Mouse (Mus musculus): ENCODE results near the gene BC005537. TPM values are rescaled to one million over a fixed set of nuclear protein-coding genes. Genes with fewer than 3 reads are reported as not detected.
"Not testable (repeated sequence)": the region's sequence is repeated elsewhere in the genome, so short reads cannot be mapped to it uniquely, and the experiment has no call there.

Gene BC005537
- polyA plus RNA-seq, 1 experiment from 2014 or later: 9.4 TPM

DNA sequence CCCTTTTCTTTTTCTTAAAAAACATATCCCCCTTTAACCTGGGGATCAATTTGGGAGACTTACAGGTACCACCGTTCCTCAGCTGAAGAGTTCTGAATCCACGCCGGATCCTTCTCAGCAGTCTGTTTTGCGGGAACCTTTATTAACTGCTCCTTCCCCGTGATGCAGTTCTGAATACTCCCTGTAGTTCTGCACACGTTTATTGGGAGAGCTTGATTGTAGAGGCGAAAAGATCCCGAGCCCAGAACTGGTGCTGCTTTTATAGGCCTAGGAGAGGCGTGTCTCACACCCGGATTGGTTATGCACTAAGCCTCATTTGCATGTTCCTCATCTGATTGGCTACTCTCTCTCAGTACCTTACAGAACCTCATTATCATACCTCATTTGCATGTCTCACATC is 30.0 kb upstream of the BC005537 start:
- not testable (repeated sequence) for H3K36me3 ChIP-seq (ENCODE audit: control insufficient read depth, insufficient read depth, low read length); H3K4me2 ChIP-seq (ENCODE audit: low read depth, low read length); H3K9me3 ChIP-seq (ENCODE audit: control insufficient read depth, low read length); H3K9ac ChIP-seq (ENCODE audit: low read depth, low read length); H3K27ac ChIP-seq (ENCODE audit: low read length); H3K27me3 ChIP-seq (replicated peaks; ENCODE audit: control insufficient read depth, insufficient read depth, low read length); H3K4me1 ChIP-seq (ENCODE audit: control insufficient read depth, insufficient read depth, low read length); H3K4me3 ChIP-seq (ENCODE audit: low read length); ATAC-seq
- 92% methylated on average over 9 of the region's 10 CpGs for WGBS

DNA sequence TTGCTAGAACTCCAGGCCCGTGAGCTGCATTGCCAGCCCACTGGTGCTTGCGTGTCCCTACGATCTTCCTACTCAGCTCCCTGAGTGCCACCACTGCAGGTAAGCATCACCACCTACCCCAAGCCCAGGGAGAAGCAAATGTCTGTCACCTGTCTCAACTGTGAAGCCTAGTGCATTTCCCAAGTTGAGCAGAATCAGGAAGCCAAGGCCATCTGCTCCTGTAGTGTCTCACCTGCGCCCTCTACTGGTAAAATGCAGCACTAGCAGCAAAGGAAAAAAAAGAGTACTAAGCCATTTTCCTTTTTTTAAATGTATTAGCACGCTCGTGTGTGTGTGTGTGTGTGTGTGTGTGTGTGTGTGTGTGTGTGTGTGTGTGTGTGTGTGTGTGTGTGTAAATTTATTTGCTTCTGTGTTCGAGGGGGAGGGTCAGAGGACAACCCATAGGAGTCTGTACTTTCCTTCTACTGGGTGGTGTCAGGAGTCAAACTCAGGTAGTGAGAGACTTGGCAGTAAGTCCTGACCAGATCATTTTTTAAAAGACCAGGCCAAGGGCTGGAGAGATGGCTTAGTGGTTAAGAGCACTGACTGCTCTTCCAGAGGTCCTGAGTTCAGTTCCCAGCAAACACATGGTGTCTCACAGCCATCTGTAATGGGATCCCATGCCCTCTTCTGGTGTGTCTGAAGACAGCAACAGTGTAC is 25.2 kb upstream of the BC005537 start:
- no peaks in the 10 kb centered on the region for H3K9me3 ChIP-seq (ENCODE audit: control insufficient read depth, low read length)
- H3K27ac ChIP-seq (ENCODE audit: low read length): no peak overlapping the region
- H3K9ac ChIP-seq (ENCODE audit: low read depth, low read length): no peak overlapping the region
- no peak overlapping the region for H3K4me2 ChIP-seq (ENCODE audit: low read depth, low read length)
- no peak overlapping the region for H3K4me3 ChIP-seq (ENCODE audit: low read length)
- no peaks in the 10 kb centered on the region for H3K36me3 ChIP-seq (ENCODE audit: control insufficient read depth, insufficient read depth, low read length)
- 48% methylated on average over 7 of the region's 7 CpGs for WGBS
- no peaks in the 10 kb centered on the region for H3K27me3 ChIP-seq (replicated peaks; ENCODE audit: control insufficient read depth, insufficient read depth, low read length)
- ATAC-seq: peak; percentile 69; the same call in 1 of the 2 replicates
- no peaks in the 10 kb centered on the region for H3K4me1 ChIP-seq (ENCODE audit: control insufficient read depth, insufficient read depth, low read length)

GRCm38 (mm10) chr13:24778026-24778425 is 23.4 kb upstream of the BC005537 start:
- Histone ChIP-seq H3K9ac (ENCODE audit: low read depth, low read length) (no peak overlapping the region), H3K27ac (ENCODE audit: low read length) (no peak overlapping the region), H3K4me1 (ENCODE audit: control insufficient read depth, insufficient read depth, low read length) (no peaks in the 10 kb centered on the region), H3K9me3 (ENCODE audit: control insufficient read depth, low read length) (no peaks in the 10 kb centered on the region), H3K4me3 (ENCODE audit: low read length) (no peak overlapping the region), H3K36me3 (ENCODE audit: control insufficient read depth, insufficient read depth, low read length) (no peaks in the 10 kb centered on the region), H3K4me2 (ENCODE audit: low read depth, low read length) (no peak overlapping the region), H3K27me3 (replicated peaks; ENCODE audit: control insufficient read depth, insufficient read depth, low read length) (no peaks in the 10 kb centered on the region)
- ATAC-seq: no peak
- 69% methylated on average over 2 of the region's 2 CpGs for WGBS

GRCm38 (mm10) chr13:24778706-24779380 is 22.6 kb upstream of the BC005537 start:
- H3K27me3 ChIP-seq (replicated peaks; ENCODE audit: control insufficient read depth, insufficient read depth, low read length): no peaks in the 10 kb centered on the region
- no peaks in the 10 kb centered on the region for H3K9me3 ChIP-seq (ENCODE audit: control insufficient read depth, low read length)
- H3K4me2 ChIP-seq (ENCODE audit: low read depth, low read length): no peak overlapping the region
- no peak overlapping the region for H3K9ac ChIP-seq (ENCODE audit: low read depth, low read length)
- 75% methylated on average over 8 of the region's 8 CpGs for WGBS
- no peak overlapping the region for H3K4me3 ChIP-seq (ENCODE audit: low read length)
- H3K27ac ChIP-seq (ENCODE audit: low read length): no peak overlapping the region
- no peaks in the 10 kb centered on the region for H3K4me1 ChIP-seq (ENCODE audit: control insufficient read depth, insufficient read depth, low read length)
- ATAC-seq: no peak
- H3K36me3 ChIP-seq (ENCODE audit: control insufficient read depth, insufficient read depth, low read length): no peaks in the 10 kb centered on the region

- no peaks in the 10 kb centered on the region for H3K4me1 ChIP-seq (ENCODE audit: control insufficient read depth, insufficient read depth, low read length)
- ATAC-seq: no peak
- H3K9ac ChIP-seq (ENCODE audit: low read depth, low read length): no peak overlapping the region
- no peaks in the 10 kb centered on the region for H3K9me3 ChIP-seq (ENCODE audit: control insufficient read depth, low read length)
- no peak overlapping the region for H3K4me3 ChIP-seq (ENCODE audit: low read length)
- no peak overlapping the region for H3K27ac ChIP-seq (ENCODE audit: low read length)
- H3K4me2 ChIP-seq (ENCODE audit: low read depth, low read length): no peak overlapping the region
- WGBS: 64% methylated on average over 5 of the region's 5 CpGs
- no peaks in the 10 kb centered on the region for H3K36me3 ChIP-seq (ENCODE audit: control insufficient read depth, insufficient read depth, low read length)
- no peaks in the 10 kb centered on the region for H3K27me3 ChIP-seq (replicated peaks; ENCODE audit: control insufficient read depth, insufficient read depth, low read length)
Measured at GRCm38 (mm10) chr13:24781916-24782315, 19.5 kb upstream of the BC005537 start.

- Histone ChIP-seq H3K9me3 (ENCODE audit: control insufficient read depth, low read length) (no peaks in the 10 kb centered on the region), H3K4me2 (ENCODE audit: low read depth, low read length) (no peak overlapping the region), H3K9ac (ENCODE audit: low read depth, low read length) (no peak overlapping the region), H3K27ac (ENCODE audit: low read length) (no peak overlapping the region), H3K4me1 (ENCODE audit: control insufficient read depth, insufficient read depth, low read length) (no peaks in the 10 kb centered on the region), H3K36me3 (ENCODE audit: control insufficient read depth, insufficient read depth, low read length) (no peaks in the 10 kb centered on the region), H3K4me3 (ENCODE audit: low read length) (no peak overlapping the region), H3K27me3 (replicated peaks; ENCODE audit: control insufficient read depth, insufficient read depth, low read length) (no peaks in the 10 kb centered on the region)
- no peak for ATAC-seq
- 54% methylated on average over 11 of the region's 11 CpGs for WGBS
Measured at GRCm38 (mm10) chr13:24786014-24786490, 15.4 kb upstream of the BC005537 start.

- H3K27me3 ChIP-seq (replicated peaks; ENCODE audit: control insufficient read depth, insufficient read depth, low read length): no peaks in the 10 kb centered on the region
- no peak overlapping the region for H3K4me2 ChIP-seq (ENCODE audit: low read depth, low read length)
- no peaks in the 10 kb centered on the region for H3K4me1 ChIP-seq (ENCODE audit: control insufficient read depth, insufficient read depth, low read length)
- H3K9ac ChIP-seq (ENCODE audit: low read depth, low read length): no peak overlapping the region
- WGBS: 90% methylated on average over 5 of the region's 5 CpGs
- no peak overlapping the region for H3K4me3 ChIP-seq (ENCODE audit: low read length)
- no peak overlapping the region for H3K27ac ChIP-seq (ENCODE audit: low read length)
- no peak for ATAC-seq
- H3K9me3 ChIP-seq (ENCODE audit: control insufficient read depth, low read length): no peaks in the 10 kb centered on the region
- no peaks in the 10 kb centered on the region for H3K36me3 ChIP-seq (ENCODE audit: control insufficient read depth, insufficient read depth, low read length)
Measured at GRCm38 (mm10) chr13:24787477-24787876, 14.0 kb upstream of the BC005537 start.

DNA sequence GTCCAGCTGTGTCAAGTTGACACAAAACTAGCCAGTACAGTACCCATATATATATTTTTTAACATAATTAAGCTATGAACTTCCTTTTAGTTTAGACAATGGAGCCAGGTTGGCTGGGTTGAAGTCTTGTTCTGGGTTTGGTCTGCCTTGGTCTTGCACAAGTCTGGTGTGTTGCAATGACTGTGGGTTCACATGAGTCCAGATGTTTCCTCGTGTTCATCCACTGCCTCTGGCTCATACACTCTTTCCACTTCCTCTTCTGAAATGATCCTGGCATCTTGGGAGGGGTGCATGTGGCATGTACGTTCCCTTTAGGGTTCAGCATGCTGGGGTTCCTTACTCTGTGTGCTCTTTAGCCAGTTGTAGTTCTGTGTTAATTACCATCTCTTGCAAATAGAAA is 10.1 kb upstream of the BC005537 start:
- H3K9ac ChIP-seq (ENCODE audit: low read depth, low read length): no peak overlapping the region
- no peaks in the 10 kb centered on the region for H3K36me3 ChIP-seq (ENCODE audit: control insufficient read depth, insufficient read depth, low read length)
- no peaks in the 10 kb centered on the region for H3K27me3 ChIP-seq (replicated peaks; ENCODE audit: control insufficient read depth, insufficient read depth, low read length)
- ATAC-seq: peak; percentile 68
- no peak overlapping the region for H3K4me3 ChIP-seq (ENCODE audit: low read length)
- H3K27ac ChIP-seq (ENCODE audit: low read length): no peak overlapping the region
- H3K4me2 ChIP-seq (ENCODE audit: low read depth, low read length): no peak overlapping the region
- H3K4me1 ChIP-seq (ENCODE audit: control insufficient read depth, insufficient read depth, low read length): no peaks in the 10 kb centered on the region
- WGBS: 59% methylated on average over 2 of the region's 2 CpGs
- no peaks in the 10 kb centered on the region for H3K9me3 ChIP-seq (ENCODE audit: control insufficient read depth, low read length)

DNA sequence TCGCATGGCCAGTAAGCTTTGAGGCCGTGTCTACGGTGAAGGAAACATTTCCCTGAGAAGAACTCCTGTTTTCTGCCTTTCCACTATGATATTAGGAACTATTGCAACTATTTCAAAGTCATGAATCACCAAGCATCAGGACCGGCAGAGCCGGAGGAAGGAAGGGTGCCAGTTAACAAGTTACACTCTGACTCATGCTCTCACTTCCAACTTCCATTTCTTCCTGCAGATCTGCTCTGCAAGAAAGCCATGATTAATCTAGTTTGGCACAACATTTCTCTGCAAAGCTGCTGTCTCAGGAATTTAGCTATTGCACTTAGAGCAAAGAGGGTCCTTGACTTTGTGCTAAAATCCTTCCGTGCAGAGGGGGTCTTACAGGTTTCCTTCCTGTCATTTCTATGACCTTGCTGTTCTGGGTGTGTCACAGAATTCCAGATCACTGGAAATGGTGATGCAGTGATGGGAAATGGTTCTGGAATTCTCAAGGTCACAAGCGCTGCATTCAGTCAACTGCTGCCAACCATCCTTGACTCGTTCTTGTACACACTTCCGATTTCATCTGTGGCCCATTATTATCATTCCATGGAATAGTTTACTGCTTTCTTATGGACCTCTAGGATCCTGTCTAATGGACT is 8.9 kb upstream of the BC005537 start:
- WGBS: 74% methylated on average over 9 of the region's 9 CpGs
- no peak overlapping the region for H3K4me2 ChIP-seq (ENCODE audit: low read depth, low read length)
- no peak overlapping the region for H3K9ac ChIP-seq (ENCODE audit: low read depth, low read length)
- no peak overlapping the region for H3K27ac ChIP-seq (ENCODE audit: low read length)
- H3K9me3 ChIP-seq (ENCODE audit: control insufficient read depth, low read length): no peaks in the 10 kb centered on the region
- H3K4me3 ChIP-seq (ENCODE audit: low read length): no peak overlapping the region
- H3K27me3 ChIP-seq (replicated peaks; ENCODE audit: control insufficient read depth, insufficient read depth, low read length): no peaks in the 10 kb centered on the region
- no peaks in the 10 kb centered on the region for H3K36me3 ChIP-seq (ENCODE audit: control insufficient read depth, insufficient read depth, low read length)
- no peaks in the 10 kb centered on the region for H3K4me1 ChIP-seq (ENCODE audit: control insufficient read depth, insufficient read depth, low read length)
- no peak for ATAC-seq

All from intestine, embryonic 16.5 days (tissue).